ENCODE assay signal across 12 mouse cellular contexts in the genomic region with DNA sequence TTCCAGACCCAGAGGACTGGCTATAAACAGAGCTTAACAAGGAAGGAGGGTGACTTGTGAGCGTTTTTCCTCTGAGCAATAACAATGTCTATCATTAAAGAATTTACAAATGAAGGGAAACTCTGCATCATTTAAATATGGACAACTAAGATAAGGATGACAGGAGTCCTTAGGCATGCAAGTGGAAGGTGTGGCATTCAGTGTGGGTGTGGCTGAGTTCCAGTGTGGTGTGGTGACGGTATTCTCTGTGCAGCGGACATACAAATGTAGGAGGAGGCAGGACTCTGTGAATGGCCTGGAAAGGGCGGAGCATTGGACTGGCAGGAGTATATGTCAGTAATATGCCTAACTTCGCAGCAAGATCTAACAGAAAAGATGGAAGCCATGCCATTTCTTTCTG. TPM values are rescaled to one million over a fixed set of nuclear protein-coding genes. Genes with fewer than 3 reads are reported as not detected.
DNase-seq lines count a peak whose midpoint lies in the region; ATAC-seq and TF ChIP-seq lines count a peak whose summit lies in the region.
"Had no signal": no experiment of that assay in that cellular context is flagged by ENCODE, and none has a peak within 500 bp of the region (broad histone marks: within the 10 kb centered on the region; RNA-seq: fewer than 3 reads in every experiment).

No protein-coding gene starts in this region.

- peaks cover 3% of the 10 kb centered on the region; the same call in 1 of the 2 replicates for H3K36me3 ChIP-seq in heart, adult 2 months (ENCODE audit: control insufficient read depth, insufficient read depth, low read length)
- H3K36me3 ChIP-seq in liver, postnatal 0 days (replicated peaks; ENCODE audit: insufficient read depth, low read length), result no peaks in the 10 kb centered on the region

- H3K4me2 ChIP-seq in liver, postnatal 0 days (ENCODE audit: low read depth, low read length), result no peak overlapping the region

- intact Hi-C loops in heart, adult 2 months (cut with DNase I), result no loop called here
- intact Hi-C loops in heart, postnatal 14 days (cut with DNase I), result no loop called here

- peak; percentile 63 for ATAC-seq in liver, postnatal 0 days
- ATAC-seq: CD4-positive, CD25-positive, alpha-beta regulatory T cell, adult 4 months had no signal

- no peak for TF ChIP-seq POLR2A in heart, adult 2 months (IDR thresholded peaks at IDR 0.05; ENCODE audit: insufficient read depth, low read depth, low read length)

- 34% methylated on average over 5 of the region's 5 CpGs for WGBS in heart, adult 2 months
- 69% methylated on average over 5 of the region's 5 CpGs for WGBS in liver, postnatal 0 days (ENCODE audit: insufficient replicate concordance)

- no peaks in the 10 kb centered on the region for H3K79me2 ChIP-seq in heart, adult 2 months (replicated peaks; ENCODE audit: control insufficient read depth, insufficient read depth, low read length)

- H3K27ac ChIP-seq in heart, adult 2 months, result peak overlapping the region; percentile 39
- no peak overlapping the region for H3K27ac ChIP-seq in liver, postnatal 0 days (ENCODE audit: low read depth)

- H3K4me1 ChIP-seq in heart, adult 2 months (ENCODE audit: control insufficient read depth, insufficient read depth, low read length), result no peaks in the 10 kb centered on the region; the same call in 1 of the 2 replicates
- no peaks in the 10 kb centered on the region for H3K4me1 ChIP-seq in liver, postnatal 0 days (ENCODE audit: insufficient read depth)

- peak in 1 of 2 experiments; percentile 27 for DNase-seq in heart, adult 2 months
- no peak for DNase-seq in heart, postnatal 14 days
- peak; percentile 21 for DNase-seq in 416B (ENCODE audit: low read depth)
- peak; percentile 68 for DNase-seq in c-Kit-positive CD71-positive TER-119-positive erythroid progenitor cells, embryonic 14.5 days (ENCODE audit: low spot score)
- no peak for DNase-seq in liver, postnatal 0 days
- DNase-seq in cerebellum, postnatal 10 days, result no peak
- no peak for DNase-seq in adrenal gland, adult (ENCODE audit: inconsistent age in 2 of 2, low spot score in 1 of 2)
- DNase-seq in spleen, adult 12 weeks (ENCODE audit: low spot score), result no peak
- DNase-seq: adrenal gland, adult 2 months; cerebellum, postnatal 25 days had no signal

- H3K4me3 ChIP-seq in heart, adult 2 months, result no peak overlapping the region
- H3K4me3 ChIP-seq in liver, postnatal 0 days (ENCODE audit: low read depth, low read length), result no peak overlapping the region

- H3K9ac ChIP-seq in heart, adult 2 months (ENCODE audit: low read depth, low read length), result no peak overlapping the region
- H3K9ac ChIP-seq in liver, postnatal 0 days (replicated peaks), result no peak overlapping the region

- TF ChIP-seq EP300 in heart, adult 2 months (IDR thresholded peaks at IDR 0.05; ENCODE audit: insufficient read depth, low read depth, low read length), result no peak
- no peak for TF ChIP-seq EP300 in liver, postnatal 0 days (IDR thresholded peaks at IDR 0.05; ENCODE audit: low read depth)

- no peaks in the 10 kb centered on the region for H3K27me3 ChIP-seq in heart, adult 2 months (ENCODE audit: control insufficient read depth, insufficient read depth, low read length)
- no peaks in the 10 kb centered on the region for H3K27me3 ChIP-seq in liver, postnatal 0 days (ENCODE audit: insufficient read depth, low read length)

- TF ChIP-seq CTCF in heart, adult 2 months (IDR thresholded peaks at IDR 0.05), result no peak
- TF ChIP-seq CTCF in liver, postnatal 0 days (IDR thresholded peaks at IDR 0.05; ENCODE audit: low read depth), result no peak

- no peaks in the 10 kb centered on the region for H3K9me3 ChIP-seq in liver, postnatal 0 days (ENCODE audit: low read length)

RNA-seq across cellular contexts. Expression of gene Tm4sf1, which starts 24.3 kb away (rescaled TPM):
- 10 to 100 TPM; 78.5 to 84.6 TPM for total RNA-seq in heart, adult 2 months (2021)
- polyA plus RNA-seq in heart, adult 2 months (2012; rRNA removed), result 148 and 297 TPM in 2 replicates
- total RNA-seq in heart, postnatal 14 days (2021), result 100 to 1,000 TPM in 1 of 2 experiments, 10 to 100 TPM in 1; 93.6 to 121 TPM
- 26.9 and 29.5 TPM in 2 replicates for polyA plus RNA-seq in liver, postnatal 0 days (2015; fragmentation: Nextera tagmentation; extraction: Ambion mirVana)
- total RNA-seq: granulocyte monocyte progenitor cell, adult 5-6 weeks had no signal

Comparison
In these comparisons a context has a peak if more than half of its experiments do, and no peak if none do; other contexts are left out.
1. DNase-seq: peak in 416B (single experiment) and c-Kit-positive CD71-positive TER-119-positive erythroid progenitor cells, embryonic 14.5 days (single experiment); none in heart, postnatal 14 days (0 of 2), liver, postnatal 0 days (single experiment), cerebellum, postnatal 10 days (0 of 2), adrenal gland, adult (0 of 2) and spleen, adult 12 weeks (single experiment).